Mouse (Mus musculus) neutrophil, adult 5-6 weeks (primary cell): ENCODE results near the gene Trit1. TPM values are rescaled to one million over a fixed set of nuclear protein-coding genes. Genes with fewer than 3 reads are reported as not detected.

ENCODE experiments used
- ATAC-seq: fragments of 151-379, 151-347 bp; 2 replicates; pipeline ENCODE4 v1.8.0; 2017; ENCODE audit warnings: mild to moderate bottlenecking, moderate TSS enrichment; ENCODE audit not compliant: insufficient number of reproducible peaks, poor library complexity, low FRiP score, severe bottlenecking; ENCODE audit errors: extremely low read depth
- total RNA-seq: library from RNA; stranded (forward); fragments of 200-1000 nt; gene quantifications from 2 replicates; pipeline ENCODE4 v1.2.3, GENCODE M21; 2017

The Trit1 gene
- total RNA-seq, 1 experiment from 2014 or later = 23.5 TPM

DNA sequence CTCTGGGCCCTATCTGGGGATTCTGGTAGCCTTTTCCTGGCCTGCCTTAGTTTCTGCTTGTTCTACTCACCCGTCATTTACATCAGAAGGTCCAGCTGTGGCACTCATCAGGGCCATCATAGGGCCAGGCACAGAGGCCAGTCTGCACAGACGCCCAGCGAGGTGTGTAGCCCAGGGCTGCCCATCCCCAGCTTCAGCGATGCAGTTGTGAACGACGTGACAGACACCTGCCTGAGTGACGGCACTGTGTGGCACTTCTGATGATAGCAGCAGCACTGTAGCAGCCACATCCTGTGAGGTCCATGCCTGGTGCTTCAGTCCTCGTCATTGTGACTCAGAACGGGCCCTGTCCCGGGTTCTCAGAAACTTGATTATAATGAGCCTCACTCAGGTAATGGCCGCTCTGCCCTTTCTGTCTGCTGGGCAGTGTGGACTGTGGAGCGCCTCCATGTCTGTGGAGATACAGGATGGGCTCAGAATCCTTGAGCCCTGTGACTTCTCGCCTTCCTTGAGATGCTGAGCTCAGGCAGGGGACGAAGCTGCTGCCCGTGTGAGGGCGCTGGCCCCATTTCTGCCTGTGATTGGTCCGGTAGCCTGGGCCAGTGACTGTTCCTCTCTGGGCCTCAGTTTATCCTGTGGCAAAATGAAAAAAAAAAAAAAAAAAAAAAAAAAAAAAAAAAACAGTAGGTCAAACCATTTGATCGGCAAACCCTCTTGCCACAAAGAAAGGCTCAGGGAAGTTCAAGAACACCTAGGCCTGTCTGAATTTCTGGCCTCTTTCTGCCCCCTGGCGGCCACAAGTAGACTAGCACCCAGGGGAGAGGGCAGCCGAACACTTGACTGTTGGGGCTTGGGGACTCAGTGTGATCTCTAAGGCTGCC, 66.1 kb downstream of the Trit1 start:
- ATAC-seq = peak; percentile 86

DNA sequence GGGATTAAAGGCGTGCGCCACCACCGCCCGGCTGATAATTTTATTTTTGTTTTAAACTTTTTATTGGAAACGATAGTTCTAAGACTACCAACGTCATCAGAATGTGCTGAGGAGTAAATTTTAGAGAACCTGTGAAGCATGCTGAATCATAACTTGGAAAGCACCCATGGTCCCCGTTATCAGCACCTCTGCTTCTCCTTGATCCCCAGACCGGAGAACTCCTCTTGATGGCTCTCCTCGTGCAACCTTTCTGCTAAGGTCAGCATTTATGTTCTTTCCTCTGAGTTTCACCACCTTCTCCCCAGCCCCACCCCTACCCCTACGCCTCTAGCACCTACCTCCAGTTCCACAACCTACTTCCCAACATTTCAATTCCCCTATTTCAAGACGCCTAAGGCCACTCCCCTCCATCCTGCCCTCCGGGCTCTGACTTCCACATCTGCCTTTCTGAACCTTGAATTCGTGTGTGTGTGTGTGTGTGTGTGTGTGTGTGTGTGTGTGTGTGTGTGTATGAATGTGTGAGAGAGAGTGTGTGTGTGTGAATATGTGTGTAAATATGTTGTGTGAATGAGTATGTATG, 67.0 kb downstream of the Trit1 start:
- ATAC-seq = no peak

DNA sequence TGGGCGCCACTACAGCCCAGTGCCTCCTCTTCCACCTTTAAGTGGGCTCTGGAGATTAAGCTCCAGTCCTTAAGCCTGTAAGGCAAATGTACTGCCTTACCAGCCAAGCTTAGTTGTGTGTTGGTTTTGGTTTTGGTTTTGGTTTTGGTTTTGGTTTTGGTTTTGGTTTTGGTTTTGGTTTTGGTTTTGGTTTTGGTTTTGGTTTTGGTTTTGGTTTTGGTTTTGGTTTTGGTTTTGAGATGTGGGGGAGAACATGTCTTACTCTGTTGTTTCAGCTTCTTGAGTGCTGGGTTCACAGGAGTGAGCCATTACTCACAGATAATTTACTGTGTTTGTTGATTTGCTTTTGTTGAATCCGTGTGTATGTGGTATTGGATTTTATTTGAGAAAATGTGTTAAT, 68.9 kb downstream of the Trit1 start:
- ATAC-seq = no peak

DNA sequence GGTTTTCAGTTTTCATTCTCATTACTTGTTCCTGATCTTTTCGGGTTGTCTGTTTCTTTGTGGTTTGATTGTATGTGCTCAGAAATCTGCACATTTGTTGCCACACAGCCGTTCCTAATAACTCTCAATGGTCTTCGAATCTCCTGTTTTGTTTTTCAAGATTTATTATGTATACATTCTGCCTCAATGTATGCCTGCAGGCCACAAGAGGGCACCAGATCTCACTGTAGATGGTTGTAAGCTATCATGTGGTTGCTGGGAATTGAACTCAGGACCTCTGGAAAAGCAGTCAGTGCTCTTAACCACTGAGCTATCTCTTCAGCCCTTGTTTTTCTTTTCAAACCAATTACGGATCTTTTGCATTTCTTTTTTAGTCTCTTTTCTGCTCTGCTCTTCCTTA, 70.0 kb downstream of the Trit1 start:
- no peak for ATAC-seq

DNA sequence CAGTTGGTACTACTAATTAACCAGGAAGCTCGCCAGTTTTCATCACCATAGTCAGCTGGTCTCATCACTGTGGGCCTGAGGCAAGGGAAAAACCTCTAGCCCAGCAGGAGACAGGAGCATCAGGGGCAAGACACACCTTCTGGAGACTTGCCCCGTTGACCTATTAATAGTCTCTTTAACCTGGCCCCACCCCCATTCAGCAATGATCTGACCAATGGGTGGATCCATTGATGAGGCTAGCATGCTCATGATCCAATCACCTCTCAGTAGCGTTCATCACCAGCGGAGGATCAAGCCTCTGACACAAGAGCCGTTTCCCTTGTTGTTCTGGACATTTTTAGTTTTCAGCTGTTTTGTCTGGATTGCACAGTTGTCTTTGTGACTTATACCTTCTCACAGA, 76.2 kb downstream of the Trit1 start:
- no peak for ATAC-seq

DNA sequence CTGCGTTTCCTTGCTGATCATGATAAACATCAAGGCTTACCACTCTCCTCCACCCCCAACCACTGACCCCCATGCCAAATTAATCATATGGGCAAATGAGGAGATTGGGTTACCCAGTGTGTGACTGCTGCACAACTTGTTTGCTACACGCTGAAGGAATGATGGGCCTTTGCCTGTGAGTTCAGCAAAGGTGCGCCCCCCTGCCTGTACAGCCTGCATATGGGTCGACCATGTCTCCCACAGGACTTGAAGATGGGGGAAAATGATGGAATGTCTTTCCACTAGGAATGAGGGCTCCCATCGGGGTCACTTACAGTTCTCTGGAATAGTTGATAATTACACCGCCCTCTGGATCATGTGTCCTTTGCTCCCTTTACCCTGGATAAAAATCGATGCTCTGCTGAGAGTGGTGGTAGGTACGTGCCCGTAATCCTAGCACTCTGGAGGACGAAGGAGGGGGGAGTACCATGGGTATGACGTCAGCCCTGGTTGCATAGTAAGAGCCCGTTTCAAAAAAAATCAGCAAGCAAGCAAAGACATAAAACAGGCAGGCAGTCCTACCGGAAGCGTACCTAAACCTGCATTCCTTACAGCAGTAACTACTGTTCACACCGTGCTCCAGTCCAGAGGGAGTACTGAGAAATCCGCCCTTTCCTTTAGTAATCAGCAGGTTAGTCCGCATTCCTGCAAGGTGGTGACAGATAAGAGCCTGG, 76.8 kb downstream of the Trit1 start:
- no peak for ATAC-seq

DNA sequence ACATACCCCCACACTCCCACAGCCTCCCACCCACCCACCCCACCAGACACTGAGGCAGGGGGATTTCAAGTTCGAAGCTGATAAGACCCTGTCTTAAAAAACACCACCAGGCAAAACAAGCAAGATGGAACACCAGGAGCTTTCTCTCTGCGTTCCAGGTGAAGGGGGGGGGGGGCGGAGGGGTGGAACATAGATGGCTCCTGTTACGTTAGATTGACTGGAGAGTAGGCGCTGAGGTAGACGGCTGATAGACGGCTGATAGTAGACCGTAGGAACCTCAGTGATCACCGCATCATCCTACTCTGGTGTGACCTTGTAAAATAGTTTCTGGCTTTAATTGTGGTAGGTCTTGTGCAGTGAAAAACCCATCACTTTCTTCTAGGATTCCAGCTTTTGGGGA, 77.5 kb downstream of the Trit1 start:
- no peak for ATAC-seq

Other genes with a start within 250 kb of the Trit1 start
- 219 and 220 TPM in 2 replicates for gene Ppt1, start 180.4 kb upstream of the Trit1 start, total RNA-seq
- gene Cap1, start 130.5 kb upstream of the Trit1 start, total RNA-seq = 707 and 737 TPM in 2 replicates
- 0.58 and 0.86 TPM in 2 replicates for gene Mfsd2a, start 55.4 kb upstream of the Trit1 start, total RNA-seq
- 0.37 and 0.70 TPM in 2 replicates for gene Mycl, start 20.9 kb upstream of the Trit1 start, total RNA-seq
- not detected in 2 replicates for gene Bmp8b, start 88.6 kb downstream of the Trit1 start, total RNA-seq
- not detected in 2 replicates for gene Oxct2b, start 99.7 kb downstream of the Trit1 start, total RNA-seq
- gene Ppie, start 123.4 kb downstream of the Trit1 start, total RNA-seq = 18.6 and 22.6 TPM in 2 replicates
- not detected in 2 replicates for gene Hpcal4, start 166.6 kb downstream of the Trit1 start, total RNA-seq
- gene Nt5c1a, start 184.9 kb downstream of the Trit1 start, total RNA-seq = not detected in 2 replicates
- not detected in 2 replicates for gene Heyl, start 217.0 kb downstream of the Trit1 start, total RNA-seq
- gene Pabpc4, start 245.8 kb downstream of the Trit1 start, total RNA-seq = 34.4 and 40.0 TPM in 2 replicates